Mouse (Mus musculus): ENCODE results near the gene Akirin2.
"Not testable (repeated sequence)": the region's sequence is repeated elsewhere in the genome, so short reads cannot be mapped to it uniquely, and the experiment has no call there.

Akirin2 gene

GRCm38 (mm10) chr4:34550748-34551097 lies at the start of gene Akirin2:
Akirin2 (plus strand) TSS chr4:34550937.
- DNase-seq (ENCODE audit: low read depth) = no peak

GRCm38 (mm10) chr4:34510305-34510704 lies 40.4 kb upstream of the Akirin2 start:
- no peak for DNase-seq (ENCODE audit: low read depth)

- DNase-seq (ENCODE audit: low read depth) = peak; percentile 85
These were observed 27.9 kb upstream of the Akirin2 start for GRCm38 (mm10) chr4:34522846-34523245.

GRCm38 (mm10) chr4:34523586-34523985 lies 27.2 kb upstream of the Akirin2 start:
- DNase-seq (ENCODE audit: low read depth) = no peak

- no peak for DNase-seq (ENCODE audit: low read depth)
These were observed 24.0 kb upstream of the Akirin2 start for GRCm38 (mm10) chr4:34526771-34527170.

- DNase-seq (ENCODE audit: low read depth) = peak; percentile 16
These were observed 22.2 kb upstream of the Akirin2 start for GRCm38 (mm10) chr4:34528430-34529100.

GRCm38 (mm10) chr4:34529379-34529778 lies 21.4 kb upstream of the Akirin2 start:
- no peak for DNase-seq (ENCODE audit: low read depth)

- DNase-seq (ENCODE audit: low read depth) = no peak
These were observed 20.8 kb upstream of the Akirin2 start for GRCm38 (mm10) chr4:34529941-34530340.

- DNase-seq (ENCODE audit: low read depth) = peak; percentile 97
These were observed 573 bp upstream of the Akirin2 start for GRCm38 (mm10) chr4:34549981-34550747.

- peak; percentile 81 for DNase-seq (ENCODE audit: low read depth)
These were observed 517 bp downstream of the Akirin2 start for GRCm38 (mm10) chr4:34551098-34551809.

GRCm38 (mm10) chr4:34551966-34552365 lies 1.2 kb downstream of the Akirin2 start:
- DNase-seq (ENCODE audit: low read depth) = no peak

GRCm38 (mm10) chr4:34554596-34554995 lies 3.9 kb downstream of the Akirin2 start:
- no peak for DNase-seq (ENCODE audit: low read depth)

GRCm38 (mm10) chr4:34555604-34556003 lies 4.9 kb downstream of the Akirin2 start:
- DNase-seq (ENCODE audit: low read depth) = no peak

GRCm38 (mm10) chr4:34556183-34556582 lies 5.4 kb downstream of the Akirin2 start:
- DNase-seq (ENCODE audit: low read depth) = peak; percentile 69

- DNase-seq (ENCODE audit: low read depth) = peak; percentile 20
These were observed 10.2 kb downstream of the Akirin2 start for GRCm38 (mm10) chr4:34560971-34561370.

- DNase-seq (ENCODE audit: low read depth) = no peak
These were observed 15.5 kb downstream of the Akirin2 start for GRCm38 (mm10) chr4:34566226-34566625.

GRCm38 (mm10) chr4:34572876-34573275 lies 22.1 kb downstream of the Akirin2 start:
- no peak for DNase-seq (ENCODE audit: low read depth)

GRCm38 (mm10) chr4:34577028-34577427 lies 26.3 kb downstream of the Akirin2 start:
- DNase-seq (ENCODE audit: low read depth) = no peak

- DNase-seq (ENCODE audit: low read depth) = no peak
These were observed 28.5 kb downstream of the Akirin2 start for GRCm38 (mm10) chr4:34579215-34579614.

- not testable (repeated sequence) for DNase-seq (ENCODE audit: low read depth)
These were observed 30.8 kb downstream of the Akirin2 start for GRCm38 (mm10) chr4:34581489-34581888.

GRCm38 (mm10) chr4:34581990-34582389 lies 31.3 kb downstream of the Akirin2 start:
- no peak for DNase-seq (ENCODE audit: low read depth)

GRCm38 (mm10) chr4:34582476-34582875 lies 31.7 kb downstream of the Akirin2 start:
- DNase-seq (ENCODE audit: low read depth) = peak; percentile 64

GRCm38 (mm10) chr4:34583427-34583826 lies 32.7 kb downstream of the Akirin2 start:
- no peak for DNase-seq (ENCODE audit: low read depth)
